Mouse (Mus musculus): ENCODE data around the gene Grap. TPM values are rescaled to one million over a fixed set of nuclear protein-coding genes. Genes with fewer than 3 reads are reported as not detected.
A peak's percentile ranks its signal among the peaks of the same experiment; 100 is the strongest.

Gene Grap
- 7.4 and 8.5 TPM in 2 replicates for polyA plus RNA-seq (2016; fragmentation: Nextera tagmentation; extraction: Ambion mirVana)

DNA sequence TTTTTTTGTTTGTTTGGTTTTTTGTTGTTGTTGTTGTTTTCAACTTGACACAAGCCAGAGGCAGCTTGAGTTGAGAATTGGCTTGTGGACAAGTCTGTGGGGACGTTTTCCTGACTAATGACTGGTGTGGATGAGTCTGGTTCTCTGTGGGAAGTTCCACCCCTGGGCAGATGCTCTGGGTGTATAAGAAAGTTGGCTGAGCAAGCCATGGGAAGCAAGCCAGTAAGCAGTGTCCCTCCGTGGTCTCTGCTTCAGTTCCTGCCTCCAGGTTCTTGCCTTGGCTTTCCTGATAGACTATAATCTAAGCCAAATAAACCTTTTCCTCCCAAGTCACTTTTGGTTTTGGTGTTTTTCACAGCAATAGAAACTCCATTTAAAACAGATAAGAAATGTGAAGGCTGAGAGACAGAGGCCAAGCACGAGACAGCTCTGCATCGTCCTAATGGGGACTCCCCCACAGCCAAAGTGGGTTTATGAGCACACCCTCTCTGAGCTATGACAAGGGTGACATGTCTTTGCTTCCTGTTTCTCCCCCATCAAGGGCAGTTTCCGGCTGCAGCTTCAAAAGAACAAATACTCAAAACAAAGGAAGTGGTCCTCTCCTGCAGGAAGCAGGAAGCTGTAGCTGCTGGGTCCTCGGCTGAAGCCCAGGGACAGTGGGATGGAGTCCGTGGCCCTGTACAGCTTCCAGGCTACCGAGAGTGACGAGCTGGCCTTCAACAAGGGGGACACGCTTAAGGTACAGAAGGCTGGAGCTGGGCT lies at the start of gene Grap:
Gene Grap (plus strand): TSS at position 580 of the 762 bp plus-strand sequence.
- H3K9me3 ChIP-seq, result no peaks in the 10 kb centered on the region
- no peak within 1 kb of the TSS for H3K4me3 ChIP-seq
- H3K27me3 ChIP-seq, result no peaks in the 10 kb centered on the region
- no peaks in the 10 kb centered on the region for H3K36me3 ChIP-seq
- ATAC-seq (ENCODE audit: insufficient number of reproducible peaks, insufficient read depth, low FRiP score, low TSS enrichment), result no peak
- 66% methylated on average over 10 of the region's 10 CpGs for WGBS
- H3K27ac ChIP-seq, result no peak within 1 kb of the TSS
- 0 out of 2 replicates have a peak within 1 kb of the TSS, but pooled peaks have one; percentile 3 for H3K4me2 ChIP-seq (replicated peaks)
- H3K9ac ChIP-seq, result no peak within 1 kb of the TSS
- no peaks in the 10 kb centered on the region for H3K4me1 ChIP-seq

DNA sequence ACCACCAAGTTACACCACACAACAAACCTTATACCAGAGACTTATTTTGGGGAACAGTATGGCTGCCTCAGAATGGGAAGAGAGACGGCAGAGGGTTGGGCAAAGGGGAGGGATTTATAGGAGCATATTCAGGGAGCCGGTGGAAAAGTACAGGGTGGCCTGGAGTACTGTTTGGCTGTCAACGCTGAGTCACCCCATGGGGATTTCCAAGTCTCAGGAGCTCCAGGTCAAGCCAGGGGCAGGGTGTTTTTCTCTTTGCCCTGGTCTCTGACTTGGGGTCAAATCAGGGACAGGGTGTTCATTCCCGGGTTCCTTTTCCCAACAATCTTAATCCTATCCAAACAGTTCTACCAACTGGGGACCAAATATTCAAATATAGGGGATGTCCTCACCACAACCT lies 45.0 kb upstream of the Grap start:
- H3K27ac ChIP-seq, result no peak overlapping the region
- no peaks in the 10 kb centered on the region for H3K27me3 ChIP-seq
- no peak overlapping the region for H3K4me3 ChIP-seq
- ATAC-seq (ENCODE audit: insufficient number of reproducible peaks, insufficient read depth, low FRiP score, low TSS enrichment), result no peak
- 0 out of 2 replicates have a peak, but pooled peaks cover 4% of the 10 kb centered on the region for H3K9me3 ChIP-seq
- no peaks in the 10 kb centered on the region for H3K36me3 ChIP-seq
- no peaks in the 10 kb centered on the region for H3K4me1 ChIP-seq
- H3K9ac ChIP-seq, result no peak overlapping the region
- 81% methylated on average over 4 of the region's 4 CpGs for WGBS
- no peak overlapping the region for H3K4me2 ChIP-seq (replicated peaks)

DNA sequence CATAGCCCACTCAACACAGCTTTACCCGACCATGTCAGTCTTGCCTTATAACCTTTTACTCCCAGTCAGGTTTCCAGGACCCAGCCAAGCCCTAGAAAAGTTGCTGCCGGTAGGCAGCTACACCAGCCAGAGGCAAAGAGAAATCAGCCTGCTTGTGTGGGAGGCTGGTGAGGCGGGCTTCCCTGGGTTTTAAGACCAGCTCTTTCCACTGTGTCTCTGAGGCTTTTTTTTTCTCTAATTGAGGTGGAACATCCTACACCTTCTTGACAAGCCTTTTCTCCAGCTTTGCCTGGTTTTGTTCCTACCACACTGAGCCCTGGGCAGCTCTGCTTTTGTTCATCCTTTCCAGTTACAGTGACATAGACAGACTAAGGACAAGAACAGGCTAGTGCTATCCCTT lies 41.9 kb upstream of the Grap start:
- 77% methylated on average over 3 of the region's 3 CpGs for WGBS
- no peak overlapping the region for H3K27ac ChIP-seq
- no peaks in the 10 kb centered on the region for H3K36me3 ChIP-seq
- H3K4me1 ChIP-seq, result peaks cover 6% of the 10 kb centered on the region; the same call in 1 of the 2 replicates
- H3K27me3 ChIP-seq, result no peaks in the 10 kb centered on the region
- no peak overlapping the region for H3K4me3 ChIP-seq
- H3K9me3 ChIP-seq, result 0 out of 2 replicates have a peak, but pooled peaks cover 4% of the 10 kb centered on the region
- no peak overlapping the region for H3K4me2 ChIP-seq (replicated peaks)
- H3K9ac ChIP-seq, result no peak overlapping the region
- no peak for ATAC-seq (ENCODE audit: insufficient number of reproducible peaks, insufficient read depth, low FRiP score, low TSS enrichment)

DNA sequence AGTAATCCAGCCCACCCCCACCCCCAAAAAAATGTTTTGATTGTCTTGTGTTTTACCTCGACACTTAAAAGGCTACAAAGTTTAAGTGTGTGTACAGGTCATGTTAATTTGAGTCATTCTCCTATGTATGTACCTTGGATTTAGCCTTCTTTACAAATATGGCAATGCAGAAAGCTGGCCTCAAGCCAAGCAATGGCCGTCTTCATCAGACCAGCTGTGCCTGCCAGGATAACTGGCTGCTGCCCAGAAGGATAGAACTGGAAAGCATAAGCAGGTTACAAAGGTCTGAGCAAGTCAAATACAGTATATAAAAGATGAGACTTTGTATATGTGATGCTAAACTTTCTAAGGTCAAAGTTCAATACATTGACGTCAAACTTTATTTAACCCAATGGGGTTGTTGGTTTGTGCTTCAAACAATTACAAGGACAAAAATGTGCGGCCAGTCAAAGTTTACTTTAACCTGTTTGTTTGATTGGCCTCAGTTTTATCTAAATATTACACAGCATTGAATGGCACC lies 40.9 kb upstream of the Grap start:
- H3K4me3 ChIP-seq, result no peak overlapping the region
- no peak overlapping the region for H3K27ac ChIP-seq
- 81% methylated on average over 4 of the region's 4 CpGs for WGBS
- no peaks in the 10 kb centered on the region for H3K36me3 ChIP-seq
- ATAC-seq (ENCODE audit: insufficient number of reproducible peaks, insufficient read depth, low FRiP score, low TSS enrichment), result no peak
- H3K4me2 ChIP-seq (replicated peaks), result no peak overlapping the region
- H3K9me3 ChIP-seq, result no peaks in the 10 kb centered on the region
- no peak overlapping the region for H3K9ac ChIP-seq
- no peaks in the 10 kb centered on the region for H3K27me3 ChIP-seq
- H3K4me1 ChIP-seq, result peaks cover 12% of the 10 kb centered on the region; the same call in 1 of the 2 replicates

DNA sequence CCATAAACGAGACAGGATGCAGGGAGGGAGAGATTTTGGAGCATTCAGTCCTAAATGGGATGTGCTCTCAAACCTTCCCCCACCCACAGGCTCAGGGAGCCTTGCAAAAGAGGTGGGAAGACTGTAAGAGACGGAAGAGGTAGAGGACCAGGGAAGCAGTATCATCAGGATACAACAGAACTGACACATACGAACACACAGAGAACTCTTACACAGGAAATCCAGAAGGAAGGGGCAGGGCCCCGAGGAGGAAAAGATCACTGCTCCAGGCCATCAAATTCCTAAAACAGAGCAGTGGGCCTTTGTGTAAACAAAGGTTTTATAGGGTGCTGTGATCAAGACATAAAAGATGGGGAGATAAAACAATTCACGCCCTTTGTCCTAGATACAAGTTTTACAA lies 38.7 kb upstream of the Grap start:
- no peaks in the 10 kb centered on the region for H3K9me3 ChIP-seq
- no peak overlapping the region for H3K27ac ChIP-seq
- H3K9ac ChIP-seq, result no peak overlapping the region
- no peaks in the 10 kb centered on the region for H3K36me3 ChIP-seq
- ATAC-seq (ENCODE audit: insufficient number of reproducible peaks, insufficient read depth, low FRiP score, low TSS enrichment), result no peak
- no peak overlapping the region for H3K4me2 ChIP-seq (replicated peaks)
- no peak overlapping the region for H3K4me3 ChIP-seq
- peaks cover 12% of the 10 kb centered on the region; the same call in 1 of the 2 replicates for H3K4me1 ChIP-seq
- no peaks in the 10 kb centered on the region for H3K27me3 ChIP-seq
- 58% methylated on average over 5 of the region's 5 CpGs for WGBS

DNA sequence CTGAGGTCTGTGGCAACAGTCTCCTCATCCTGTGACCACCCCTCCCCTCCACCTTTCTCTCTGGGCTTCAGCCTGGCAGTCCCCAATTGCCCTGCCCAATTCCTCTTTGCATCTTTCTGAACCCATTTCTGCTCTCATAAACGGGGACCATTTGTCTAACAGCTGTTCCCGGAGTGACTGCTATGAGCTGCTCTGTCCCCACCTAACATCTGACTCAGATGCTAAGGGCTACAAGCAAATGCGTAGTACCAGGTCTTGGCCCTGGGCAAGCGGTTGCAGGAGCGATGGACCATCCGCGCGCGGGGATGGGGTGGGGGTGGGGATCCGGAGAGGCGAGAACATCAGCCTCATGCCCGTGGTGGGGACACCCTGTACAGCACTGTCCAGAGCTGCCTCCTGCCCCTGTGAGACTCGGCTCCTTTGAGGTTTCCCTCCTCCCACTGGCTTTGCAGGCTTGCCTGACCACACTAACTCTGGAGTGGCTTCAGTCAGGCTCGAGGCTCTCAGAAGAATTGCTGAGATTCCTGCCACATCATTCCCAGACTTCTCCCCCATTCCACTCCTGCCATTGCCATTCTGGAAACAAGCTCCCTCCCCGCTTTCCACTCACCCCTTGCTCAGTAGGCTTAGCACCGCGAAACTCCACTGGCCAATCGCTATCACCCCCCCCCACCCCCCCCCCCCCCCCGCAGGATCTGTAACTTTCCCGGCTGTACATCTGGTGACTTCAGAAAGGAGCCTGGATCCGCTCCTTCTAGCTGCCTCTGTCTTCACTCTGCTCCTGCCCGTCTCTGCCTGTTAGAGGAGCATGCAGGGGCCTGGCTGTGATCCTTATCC lies 37.2 kb upstream of the Grap start:
- H3K36me3 ChIP-seq, result no peaks in the 10 kb centered on the region
- WGBS, result 10% methylated on average over 19 of the region's 22 CpGs
- H3K9me3 ChIP-seq, result no peaks in the 10 kb centered on the region
- H3K27ac ChIP-seq, result 0 out of 2 replicates have a peak overlapping the region, but pooled peaks have one; percentile 36
- peak overlapping the region; percentile 61 for H3K4me2 ChIP-seq (replicated peaks)
- ATAC-seq (ENCODE audit: insufficient number of reproducible peaks, insufficient read depth, low FRiP score, low TSS enrichment), result peak; percentile 54; the same call in 1 of the 2 replicates
- H3K27me3 ChIP-seq, result no peaks in the 10 kb centered on the region
- H3K4me3 ChIP-seq, result peak overlapping the region; percentile 25
- peaks cover 12% of the 10 kb centered on the region; the same call in 1 of the 2 replicates for H3K4me1 ChIP-seq
- H3K9ac ChIP-seq, result peak overlapping the region; percentile 57

DNA sequence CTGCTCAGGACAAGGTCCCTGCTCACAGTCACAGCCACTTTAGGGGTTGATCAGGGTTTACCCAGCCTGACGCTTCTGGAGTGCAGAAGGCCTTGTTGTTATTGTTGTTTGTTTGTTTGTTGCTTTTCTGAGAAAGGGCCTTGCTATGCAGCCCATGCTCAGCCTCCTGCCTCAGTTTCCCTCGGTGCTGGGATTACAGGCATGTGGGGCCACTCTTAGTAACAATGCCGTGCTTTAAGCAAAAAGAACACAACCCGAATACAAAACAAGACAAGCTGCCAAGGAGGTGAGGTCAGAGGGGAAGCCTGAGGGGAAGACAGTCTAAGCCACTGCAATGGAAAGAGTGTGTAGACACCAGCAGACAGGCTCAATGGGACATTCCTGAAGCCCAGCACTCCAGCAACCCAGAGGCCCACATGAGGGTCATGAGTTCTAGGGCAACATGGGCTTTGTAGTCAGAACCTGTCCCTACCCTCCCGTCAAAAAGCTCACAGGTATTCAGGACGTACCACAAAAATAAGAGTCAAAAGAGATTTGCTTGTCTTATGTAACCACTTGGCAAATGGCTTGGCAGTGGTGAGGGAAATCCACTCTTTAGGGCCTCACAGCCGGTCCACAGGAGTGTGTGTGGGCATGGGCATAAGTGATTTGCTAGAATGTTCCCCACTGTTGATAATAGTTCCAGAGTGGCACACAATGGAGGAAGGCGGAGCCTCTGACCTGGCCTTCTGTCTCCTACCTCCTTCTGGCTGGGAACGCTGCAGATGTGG lies 36.4 kb upstream of the Grap start:
- Histone ChIP-seq H3K4me2 (replicated peaks) (peak overlapping the region; percentile 61), H3K27ac (no peak overlapping the region), H3K36me3 (no peaks in the 10 kb centered on the region), H3K9me3 (no peaks in the 10 kb centered on the region), H3K4me1 (peaks cover 12% of the 10 kb centered on the region; the same call in 1 of the 2 replicates), H3K4me3 (no peak overlapping the region), H3K9ac (no peak overlapping the region), H3K27me3 (no peaks in the 10 kb centered on the region)
- 59% methylated on average over 9 of the region's 9 CpGs for WGBS
- ATAC-seq (ENCODE audit: insufficient number of reproducible peaks, insufficient read depth, low FRiP score, low TSS enrichment), result no peak

DNA sequence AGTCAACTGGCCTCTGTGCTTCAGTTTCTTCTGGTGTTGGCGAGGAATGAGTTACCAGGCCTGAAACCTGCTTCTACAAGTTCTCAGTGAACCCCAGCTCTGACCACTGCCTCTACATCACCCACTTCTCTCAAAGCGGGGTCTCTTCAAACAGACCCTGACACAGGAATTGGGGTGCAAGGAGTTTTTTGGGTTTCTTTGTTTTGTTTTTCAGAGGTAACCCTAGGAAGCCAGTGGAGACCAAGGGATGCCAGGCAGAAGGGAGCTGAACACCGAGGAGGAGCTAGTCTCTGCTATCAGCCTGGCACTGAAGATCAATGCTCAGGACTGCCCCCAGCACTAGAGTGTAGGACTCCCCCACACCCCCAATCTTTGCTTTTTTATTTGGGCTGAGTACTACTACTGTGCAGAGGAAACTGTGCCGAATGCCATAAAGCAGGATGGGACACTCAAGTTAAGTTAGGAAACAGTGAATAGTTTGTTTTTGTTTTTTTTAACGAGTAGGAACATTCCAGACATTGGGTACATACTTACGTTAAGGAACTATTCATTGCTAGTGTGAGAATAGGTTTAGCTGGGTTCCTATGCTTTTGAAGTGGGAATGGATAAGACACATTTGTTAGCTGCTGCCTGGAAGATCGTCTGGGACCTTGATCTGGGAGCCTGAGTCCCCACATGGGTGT lies 35.6 kb upstream of the Grap start:
- Histone ChIP-seq H3K9ac (no peak overlapping the region), H3K27me3 (no peaks in the 10 kb centered on the region), H3K4me2 (replicated peaks) (no peak overlapping the region), H3K9me3 (no peaks in the 10 kb centered on the region), H3K4me3 (no peak overlapping the region), H3K4me1 (peaks cover 12% of the 10 kb centered on the region; the same call in 1 of the 2 replicates), H3K27ac (no peak overlapping the region), H3K36me3 (no peaks in the 10 kb centered on the region)
- 78% methylated on average over 7 of the region's 7 CpGs for WGBS
- ATAC-seq (ENCODE audit: insufficient number of reproducible peaks, insufficient read depth, low FRiP score, low TSS enrichment), result no peak

DNA sequence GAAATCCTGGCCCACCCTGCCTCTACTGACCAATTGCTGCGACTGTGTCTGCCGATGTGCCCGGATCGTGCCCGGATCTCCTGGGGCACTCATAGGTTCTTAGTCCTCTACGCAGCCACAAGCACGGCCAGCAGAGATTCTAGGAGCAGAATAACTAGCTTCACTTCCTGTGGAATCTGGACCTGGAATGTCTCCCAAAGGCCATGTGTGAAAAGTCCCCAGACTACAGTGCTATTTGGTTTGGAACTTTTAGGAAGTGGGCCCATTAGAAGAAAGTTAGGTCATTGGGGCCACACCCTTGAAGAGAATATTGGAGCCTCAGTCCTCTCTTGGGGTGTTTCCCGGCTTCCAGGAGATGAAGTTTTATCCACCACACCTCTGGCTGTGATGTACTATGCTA lies 34.9 kb upstream of the Grap start:
- no peaks in the 10 kb centered on the region for H3K27me3 ChIP-seq
- no peak overlapping the region for H3K9ac ChIP-seq
- H3K9me3 ChIP-seq, result no peaks in the 10 kb centered on the region
- peaks cover 12% of the 10 kb centered on the region; the same call in 1 of the 2 replicates for H3K4me1 ChIP-seq
- no peak overlapping the region for H3K27ac ChIP-seq
- ATAC-seq (ENCODE audit: insufficient number of reproducible peaks, insufficient read depth, low FRiP score, low TSS enrichment), result no peak
- WGBS, result 92% methylated on average over 8 of the region's 8 CpGs
- H3K36me3 ChIP-seq, result no peaks in the 10 kb centered on the region
- H3K4me2 ChIP-seq (replicated peaks), result no peak overlapping the region
- no peak overlapping the region for H3K4me3 ChIP-seq

DNA sequence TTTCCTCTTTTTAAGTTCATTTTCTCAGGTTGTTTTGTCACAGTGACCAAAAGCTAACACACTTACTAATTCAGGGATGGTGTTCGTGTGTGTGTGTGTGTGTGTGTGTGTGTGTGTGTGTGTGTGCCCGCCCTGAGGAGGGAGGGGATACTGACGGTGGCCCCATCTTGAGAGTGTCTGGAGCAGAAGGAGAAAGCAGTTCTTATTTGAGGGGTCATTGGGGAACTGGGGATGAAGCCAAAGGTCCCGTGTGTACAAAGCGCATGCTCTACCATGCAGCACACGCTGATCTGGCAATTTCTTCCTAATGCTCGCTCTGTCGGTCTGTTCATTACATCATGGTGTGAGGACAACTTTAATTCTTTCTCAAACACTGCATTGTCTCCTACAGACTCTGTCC lies 34.5 kb upstream of the Grap start:
- no peaks in the 10 kb centered on the region for H3K36me3 ChIP-seq
- H3K27me3 ChIP-seq, result no peaks in the 10 kb centered on the region
- no peak overlapping the region for H3K9ac ChIP-seq
- H3K4me3 ChIP-seq, result no peak overlapping the region
- H3K4me2 ChIP-seq (replicated peaks), result no peak overlapping the region
- 87% methylated on average over 7 of the region's 8 CpGs for WGBS
- no peak overlapping the region for H3K27ac ChIP-seq
- H3K4me1 ChIP-seq, result peaks cover 12% of the 10 kb centered on the region; the same call in 1 of the 2 replicates
- no peaks in the 10 kb centered on the region for H3K9me3 ChIP-seq
- ATAC-seq (ENCODE audit: insufficient number of reproducible peaks, insufficient read depth, low FRiP score, low TSS enrichment), result no peak

Measured in embryonic facial prominence, embryonic 12.5 days (tissue).